Mouse (Mus musculus) erythroblast, embryonic 14.5 days (primary cell): ENCODE data around the gene Sall2.

Experiments used
- GATA1 ChIP-seq: IDR thresholded peaks from 2 replicates; pipeline ENCODE4 v1.6.1; 2012; ENCODE audit warnings: low read length, inconsistent platforms, mixed read lengths
- TAL1 ChIP-seq: IDR thresholded peaks from 3 replicates; pipeline ENCODE4 v1.6.1; 2012; ENCODE audit warnings: low read length, inconsistent platforms, mixed read lengths

- TF ChIP-seq TAL1 (no peak), GATA1 (no peak)
These were observed 55.8 kb downstream of the Sall2 start for GRCm38 (mm10) chr14:52272781-52273180.
